ENCODE assay signal across 17 mouse cellular contexts in genomic region chr16:78594154-78594553, GRCm38 (mm10).
"Had no signal": no experiment of that assay in that cellular context is flagged by ENCODE, and none has a peak within 500 bp of the region (broad histone marks: within the 10 kb centered on the region; RNA-seq: fewer than 3 reads in every experiment).

No protein-coding gene starts in this region.

- DNase-seq: lung, embryonic 14.5 days; midbrain, embryonic 14.5 days; retina, postnatal 1 day; right cerebral cortex, adult 18-20 months; thymus, adult 2 months; thymus, postnatal 25 days; thymus, postnatal 4 days had no signal

- ATAC-seq: liver, embryonic 12.5 days; midbrain, embryonic 16.5 days had no signal

- H3K9ac ChIP-seq: liver, embryonic 12.5 days; liver, embryonic 14.5 days; lung, embryonic 14.5 days; midbrain, embryonic 12.5 days; neural tube, embryonic 13.5 days; neural tube, embryonic 15.5 days; stomach, embryonic 15.5 days had no signal

- H3K4me2 ChIP-seq: liver, embryonic 12.5 days; lung, embryonic 14.5 days; midbrain, embryonic 12.5 days; neural tube, embryonic 13.5 days; neural tube, embryonic 15.5 days; stomach, embryonic 15.5 days had no signal

- H3K9me3 ChIP-seq: liver, embryonic 12.5 days; midbrain, embryonic 10.5 days; midbrain, embryonic 12.5 days; neural tube, embryonic 13.5 days; neural tube, embryonic 15.5 days; stomach, embryonic 15.5 days had no signal

- H3K4me1 ChIP-seq: liver, embryonic 12.5 days; midbrain, embryonic 10.5 days; midbrain, embryonic 12.5 days; neural tube, embryonic 13.5 days; neural tube, embryonic 15.5 days; stomach, embryonic 15.5 days had no signal

- H3K36me3 ChIP-seq: liver, embryonic 12.5 days; midbrain, embryonic 10.5 days; midbrain, embryonic 12.5 days; neural tube, embryonic 13.5 days; neural tube, embryonic 15.5 days; stomach, embryonic 15.5 days had no signal

- H3K27ac ChIP-seq: liver, embryonic 12.5 days; liver, embryonic 14.5 days; midbrain, embryonic 10.5 days; midbrain, embryonic 12.5 days; neural tube, embryonic 13.5 days; neural tube, embryonic 15.5 days; stomach, embryonic 15.5 days; stomach, postnatal 0 days had no signal

- H3K27me3 ChIP-seq: liver, embryonic 12.5 days; midbrain, embryonic 12.5 days; neural tube, embryonic 13.5 days; neural tube, embryonic 15.5 days; stomach, embryonic 15.5 days had no signal

- H3K4me3 ChIP-seq: liver, embryonic 12.5 days; midbrain, embryonic 10.5 days; midbrain, embryonic 12.5 days; myocyte; neural tube, embryonic 13.5 days; neural tube, embryonic 15.5 days; stomach, embryonic 15.5 days had no signal
